Mouse (Mus musculus) liver, embryonic 14.5 days (tissue): ENCODE results near the gene Cep83. TPM values are rescaled to one million over a fixed set of nuclear protein-coding genes. Genes with fewer than 3 reads are reported as not detected.
A peak's percentile ranks its signal among the peaks of the same experiment; 100 is the strongest.

Experiments used
- ATAC-seq: fragments of 200-750 bp; cut with Nextera tagmentation; 2 replicates; pipeline ENCODE4 v1.8.0; 2017; ENCODE audit warnings: moderate number of reproducible peaks, mild to moderate bottlenecking, moderate library complexity; ENCODE audit not compliant: insufficient read depth
- DNase-seq, 3 experiments: peaks; one replicate each; pipeline ENCODE4 v3.0.0-alpha.2; 2012 to 2013; ENCODE audit warnings: low read depth in 3 of 3, low spot score in 3 of 3
- H3K27ac ChIP-seq: fragments of 300-500 bp; sonication (generic); 2 replicates; pipeline ENCODE4 v1.5.1; 2014; ENCODE audit warnings: moderate library complexity, mild to moderate bottlenecking, control low read depth, inconsistent platforms
- H3K27me3 ChIP-seq: fragments of 300-500 bp; sonication (generic); 2 replicates; pipeline ENCODE4 v1.6.1; 2014; ENCODE audit warnings: mild to moderate bottlenecking, low read length, moderate library complexity; ENCODE audit not compliant: control insufficient read depth, insufficient read depth
- H3K36me3 ChIP-seq: fragments of 300-500 bp; sonication (generic); replicated peaks from 2 replicates; pipeline ENCODE4 v1.6.1; 2014; ENCODE audit warnings: low read depth; ENCODE audit not compliant: control insufficient read depth, insufficient read depth
- H3K4me1 ChIP-seq, 2 experiments: fragments of 200-500 bp in 1 of 2; fragments of 300-500 bp in 1 of 2; sonication (generic) in 1 of 2; replicated peaks; 2 replicates each; pipeline ENCODE4 v1.6.1; 2012 to 2014; ENCODE audit warnings: antibody characterized with exemption in 1 of 2, inconsistent platforms in 1 of 2, low read length in 1 of 2; ENCODE audit not compliant: control insufficient read depth in 2 of 2, insufficient read depth in 2 of 2
- H3K4me2 ChIP-seq: fragments of 300-500 bp; sonication (generic); 2 replicates; pipeline ENCODE4 v1.6.1; 2014; ENCODE audit warnings: low read depth, mild to moderate bottlenecking, control low read depth, moderate library complexity
- H3K4me3 ChIP-seq, 2 experiments: fragments of 200-500 bp in 1 of 2; fragments of 300-500 bp in 1 of 2; sonication (generic) in 1 of 2; 2 replicates each; pipeline ENCODE4 v1.5.1; 2012 to 2014; ENCODE audit warnings: low read depth in 2 of 2, low read length in 2 of 2, mild to moderate bottlenecking in 2 of 2, control low read depth in 1 of 2, inconsistent platforms in 1 of 2, moderate library complexity in 1 of 2; ENCODE audit not compliant: insufficient read depth in 1 of 2
- H3K9ac ChIP-seq: fragments of 300-500 bp; sonication (generic); replicated peaks from 2 replicates; pipeline ENCODE4 v1.6.1; 2014; ENCODE audit warnings: mild to moderate bottlenecking, control low read depth, moderate library complexity
- H3K9me3 ChIP-seq: fragments of 300-500 bp; sonication (generic); 2 replicates; pipeline ENCODE4 v1.6.1; 2016; ENCODE audit warnings: low read length, mixed read lengths; ENCODE audit not compliant: control insufficient read depth
- CTCF ChIP-seq: IDR thresholded peaks from 2 replicates; pipeline ENCODE4 v1.5.1; 2016; ENCODE audit warnings: antibody characterized with exemption, low read depth, control low read depth
- EP300 ChIP-seq: IDR thresholded peaks from 2 replicates; pipeline ENCODE4 v1.6.1; 2016; ENCODE audit warnings: antibody characterized with exemption, low read depth
- WGBS: fragments of 180-500 bp; shearing (Covaris S2); extraction: QIAGEN DNeasy Blood & Tissue Kit; methylation state at CpG from one replicate; pipeline ENCODE4 v1.1.7; 2014; ENCODE audit not compliant: insufficient replicate concordance; 5-methylcytosine and 5-hydroxymethylcytosine counted together
- polyA plus RNA-seq, 2 experiments: library from polyadenylated mRNA; depleted of rRNA in 1 of 2; stranded (reverse) in 1 of 2; unstranded in 1 of 2; fragments of >200 nt; fragmentation: Nextera tagmentation in 1 of 2; extraction: Ambion mirVana in 1 of 2; gene quantifications; 2 replicates each; pipeline versions ENCODE4 v1.2.1 to v1.2.3; 2012 to 2014

Gene Cep83
- polyA plus RNA-seq, 2 experiments: 9.0 to 10.8 TPM

DNA sequence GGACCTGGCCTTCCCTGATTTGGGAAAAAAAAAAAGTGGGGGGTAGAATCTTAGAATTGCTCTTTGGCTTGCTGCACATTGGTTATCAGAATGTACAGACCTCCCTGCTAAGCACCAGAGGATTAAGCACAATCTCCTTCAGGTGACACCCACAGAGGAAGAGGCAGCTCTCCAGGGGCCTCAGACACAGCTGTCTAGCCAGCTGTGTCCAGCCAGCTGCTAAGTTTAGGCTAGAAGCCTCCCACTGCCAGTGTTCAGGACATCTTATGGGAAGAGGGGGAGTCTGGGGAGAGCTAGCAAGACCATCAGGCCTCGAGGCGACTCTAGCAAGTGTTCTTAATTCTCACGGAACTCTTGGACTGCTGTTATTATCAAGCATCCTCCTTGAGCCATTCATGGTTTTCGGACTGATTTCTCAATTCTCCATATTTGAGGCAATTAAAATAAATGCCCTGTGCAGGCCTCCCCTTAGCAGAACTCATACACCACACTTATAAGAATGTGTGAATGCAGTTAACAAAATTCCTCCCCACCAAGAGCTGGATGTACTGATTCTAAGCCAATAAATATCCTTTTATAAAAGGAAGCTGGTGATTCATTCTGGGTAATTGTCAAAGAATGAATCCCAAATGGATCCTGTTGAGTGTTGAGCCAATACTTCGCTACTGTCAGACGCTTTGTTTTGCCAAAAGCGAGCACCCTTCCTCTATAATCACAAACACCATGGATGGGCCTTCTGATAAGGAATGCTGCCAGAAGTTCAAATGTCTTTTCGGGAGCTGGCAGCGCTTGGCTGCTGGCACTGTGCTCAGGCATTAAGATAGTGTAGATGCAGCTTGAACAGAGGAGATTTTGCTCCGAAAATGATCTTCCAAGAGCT, 115.8 kb downstream of the Cep83 start:
- no peaks in the 10 kb centered on the region for H3K9me3 ChIP-seq
- 63% methylated on average over 10 of the region's 10 CpGs for WGBS
- no peaks in the 10 kb centered on the region for H3K36me3 ChIP-seq
- TF ChIP-seq CTCF (no peak), EP300 (no peak)
- no peak overlapping the region for H3K27ac ChIP-seq
- no peak overlapping the region for H3K9ac ChIP-seq
- peaks cover 0 to 23% of the 10 kb centered on the region in 2 experiments; a peak in 2 of 4 replicates for H3K4me1 ChIP-seq
- H3K4me3 ChIP-seq: no peak overlapping the region
- ATAC-seq (no peak), DNase-seq (no peak)
- H3K27me3 ChIP-seq: no peaks in the 10 kb centered on the region
- no peak overlapping the region for H3K4me2 ChIP-seq

DNA sequence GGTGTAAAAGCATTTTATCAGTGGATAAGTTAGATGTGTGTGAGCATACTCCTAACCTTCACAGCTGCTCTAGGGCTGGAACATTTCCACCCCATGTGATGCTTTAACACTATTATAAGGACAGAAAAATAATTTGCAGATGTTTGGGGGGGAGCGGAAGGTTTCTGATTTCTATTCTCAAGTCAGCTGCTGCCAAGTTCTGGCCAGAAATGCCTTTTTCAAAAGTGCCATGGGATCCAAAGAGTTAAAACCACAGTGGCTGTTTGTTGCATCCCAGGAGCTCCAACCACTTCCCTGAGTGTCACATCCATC, 116.4 kb downstream of the Cep83 start:
- ATAC-seq (no peak), DNase-seq (no peak)
- no peaks in the 10 kb centered on the region for H3K36me3 ChIP-seq
- 73% methylated on average over 1 of the region's 1 CpGs for WGBS
- no peak for TF ChIP-seq CTCF
- TF ChIP-seq EP300: no peak
- no peak overlapping the region for H3K4me3 ChIP-seq
- H3K27ac ChIP-seq: no peak overlapping the region
- no peak overlapping the region for H3K9ac ChIP-seq
- H3K4me2 ChIP-seq: no peak overlapping the region
- H3K4me1 ChIP-seq: peaks cover 0 to 29% of the 10 kb centered on the region in 2 experiments; a peak in 2 of 4 replicates
- no peaks in the 10 kb centered on the region for H3K9me3 ChIP-seq
- H3K27me3 ChIP-seq: no peaks in the 10 kb centered on the region

DNA sequence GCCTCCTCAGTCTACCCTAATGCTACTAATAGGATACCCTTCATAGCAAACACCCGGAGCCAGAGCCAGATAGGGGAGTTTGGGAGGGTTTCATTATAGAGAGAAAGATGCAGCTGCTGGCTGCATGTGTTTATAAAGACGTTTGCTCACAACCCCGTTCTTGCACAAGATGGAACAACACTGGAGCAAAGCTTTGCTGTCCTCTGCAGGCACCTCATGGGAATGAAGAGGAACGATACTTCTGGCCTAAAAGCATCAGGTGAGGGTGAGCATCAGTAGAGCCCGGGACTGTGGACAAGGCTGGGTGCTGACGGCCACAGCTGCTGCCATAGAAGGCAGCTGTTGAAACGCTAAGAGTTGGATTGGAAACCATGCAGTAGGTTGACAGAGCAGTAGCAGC, 118.9 kb downstream of the Cep83 start:
- no peak overlapping the region for H3K27ac ChIP-seq
- no peaks in the 10 kb centered on the region for H3K36me3 ChIP-seq
- no peak for TF ChIP-seq EP300
- TF ChIP-seq CTCF: peak; percentile 29; the same call in 1 of the 2 replicates
- ATAC-seq: no peak
- H3K9me3 ChIP-seq: no peaks in the 10 kb centered on the region
- H3K4me1 ChIP-seq: peaks cover 0 to 24% of the 10 kb centered on the region in 2 experiments; a peak in 3 of 4 replicates
- H3K4me2 ChIP-seq: no peak overlapping the region
- H3K9ac ChIP-seq: no peak overlapping the region
- no peaks in the 10 kb centered on the region for H3K27me3 ChIP-seq
- no peak overlapping the region for H3K4me3 ChIP-seq
- WGBS: 66% methylated on average over 7 of the region's 7 CpGs
- DNase-seq: no peak

DNA sequence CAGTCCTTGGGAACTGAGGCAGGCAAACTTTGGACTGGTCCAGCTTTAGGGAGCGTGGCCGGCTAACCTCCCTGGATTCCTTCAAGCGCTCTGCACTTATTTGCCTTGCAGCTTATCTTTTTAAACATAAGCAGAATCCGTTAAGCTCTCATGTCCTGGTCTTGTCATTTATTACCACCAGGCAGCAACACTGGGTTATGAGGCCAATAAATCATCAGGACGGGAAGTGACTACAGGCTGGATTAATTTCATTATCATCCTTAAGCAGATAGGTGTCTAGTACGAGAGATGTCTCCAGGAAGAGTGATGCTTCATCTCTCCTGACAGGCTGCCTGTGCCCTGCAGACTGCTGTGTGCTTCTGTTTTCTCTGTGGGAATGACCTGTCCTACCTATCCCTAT, 119.8 kb downstream of the Cep83 start:
- Histone ChIP-seq H3K9me3 (no peaks in the 10 kb centered on the region), H3K4me2 (no peak overlapping the region), H3K4me1 (peaks cover 0 to 28% of the 10 kb centered on the region in 2 experiments; a peak in 3 of 4 replicates), H3K36me3 (no peaks in the 10 kb centered on the region), H3K9ac (no peak overlapping the region), H3K27me3 (no peaks in the 10 kb centered on the region), H3K4me3 (no peak overlapping the region), H3K27ac (no peak overlapping the region)
- WGBS: 31% methylated on average over 6 of the region's 6 CpGs
- ATAC-seq: peak; percentile 64; the same call in 1 of the 2 replicates
- TF ChIP-seq CTCF (no peak), EP300 (peak; percentile 60)
- peak in 2 of 3 experiments; percentile 13 to 20 for DNase-seq

DNA sequence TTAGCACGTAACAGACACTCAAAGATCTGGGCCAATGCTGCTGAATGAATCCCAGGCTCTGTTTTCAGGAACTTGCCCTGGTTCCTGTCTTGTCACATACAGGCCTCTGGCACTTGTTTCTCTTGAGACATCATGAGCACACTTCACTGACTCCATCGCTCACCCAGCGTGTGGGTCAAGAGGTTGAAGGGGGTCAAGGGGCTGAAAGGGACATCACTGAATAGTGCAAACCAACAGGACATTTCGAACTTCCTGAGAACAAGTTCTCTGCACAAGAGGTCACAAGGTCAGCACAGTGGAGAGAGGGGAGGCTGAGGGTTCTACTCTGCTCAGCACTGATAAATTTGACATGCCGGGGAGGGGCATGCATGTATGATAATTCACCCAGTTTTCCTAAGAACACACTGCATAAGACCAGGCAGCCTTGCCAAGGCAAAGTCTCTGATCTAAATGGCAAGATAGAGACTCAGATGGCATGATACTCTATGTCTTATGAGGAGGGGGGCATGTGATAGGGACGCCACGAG, 121.6 kb downstream of the Cep83 start:
- WGBS: 49% methylated on average over 7 of the region's 7 CpGs
- ATAC-seq: peak; percentile 57

More for the DNA sequence above, 121.6 kb downstream of the Cep83 start:
- Histone ChIP-seq H3K9ac (no peak overlapping the region), H3K27me3 (no peaks in the 10 kb centered on the region), H3K36me3 (no peaks in the 10 kb centered on the region), H3K4me2 (no peak overlapping the region), H3K9me3 (no peaks in the 10 kb centered on the region), H3K27ac (no peak overlapping the region), H3K4me3 (no peak overlapping the region), H3K4me1 (peaks cover 0 to 28% of the 10 kb centered on the region in 2 experiments; a peak in 3 of 4 replicates)
- no peak for TF ChIP-seq EP300
- no peak for TF ChIP-seq CTCF
- DNase-seq: no peak
